Mouse (Mus musculus): ENCODE measurements at regions not wholly inside any gene's neighbourhood (a gene's known extent, or its start where the extent isn't known, plus 50 kb on each side); places are given as distances from the start of the nearest gene placed in this dataset.

DNA sequence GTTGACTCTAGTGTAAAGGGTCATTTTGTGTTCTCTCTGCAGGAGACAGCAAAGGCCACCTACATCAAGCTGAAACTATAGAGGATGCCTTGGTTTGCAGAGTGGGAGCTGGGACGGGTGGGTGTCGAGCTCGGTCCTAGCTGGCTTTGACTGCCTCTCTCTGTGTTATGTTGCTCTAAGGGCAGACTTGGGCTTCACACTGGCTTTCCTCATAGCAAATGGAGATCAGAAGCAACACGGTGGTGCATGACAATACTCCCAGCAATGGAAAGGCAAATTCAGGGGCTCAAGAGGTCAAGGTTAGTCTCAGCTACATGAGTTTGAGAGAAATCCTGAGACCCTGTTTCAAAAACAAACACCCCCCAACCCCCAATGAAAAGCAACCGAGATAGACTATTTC lies 122.1 kb downstream of the Evx1 start:
- Histone ChIP-seq H3K36me3 (replicated peaks) (no peaks in the 10 kb centered on the region), H3K4me1 (no peaks in the 10 kb centered on the region; the same call in 1 of the 2 replicates), H3K27ac (replicated peaks) (no peak overlapping the region), H3K27me3 (replicated peaks; ENCODE audit: low read depth, poor library complexity, severe bottlenecking) (no peaks in the 10 kb centered on the region), H3K9me3 (no peaks in the 10 kb centered on the region), H3K4me3 (no peak overlapping the region)
- 86% methylated on average over 5 of the region's 5 CpGs for WGBS
- DNase-seq (ENCODE audit: low spot score): no peak

DNA sequence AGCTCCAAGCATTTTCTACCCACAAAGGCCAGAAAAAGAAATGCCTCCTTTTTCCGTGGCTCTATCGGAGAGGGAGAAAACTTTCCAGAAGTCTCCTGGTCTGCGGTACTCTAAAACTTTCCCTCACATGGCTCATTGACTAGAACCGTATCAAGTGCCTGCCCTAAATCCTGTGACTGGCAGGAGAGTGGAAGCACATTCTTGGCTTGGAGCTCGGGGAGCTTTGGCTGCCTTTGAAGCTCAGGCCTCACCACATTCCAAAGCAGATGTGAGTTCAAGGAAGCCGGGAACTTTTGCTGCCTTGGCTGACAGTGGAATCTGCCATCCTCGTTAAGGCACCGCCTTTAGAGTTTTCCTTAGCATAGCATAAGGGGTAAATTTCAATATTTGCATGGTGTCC lies 125.1 kb downstream of the Evx1 start:
- Histone ChIP-seq H3K4me3 (no peak overlapping the region), H3K9me3 (no peaks in the 10 kb centered on the region), H3K4me1 (peaks cover 6% of the 10 kb centered on the region), H3K27me3 (replicated peaks; ENCODE audit: low read depth, poor library complexity, severe bottlenecking) (peaks cover 11% of the 10 kb centered on the region), H3K27ac (replicated peaks) (no peak overlapping the region), H3K36me3 (replicated peaks) (no peaks in the 10 kb centered on the region)
- DNase-seq (ENCODE audit: low spot score): peak; percentile 26
- 54% methylated on average over 8 of the region's 8 CpGs for WGBS

DNA sequence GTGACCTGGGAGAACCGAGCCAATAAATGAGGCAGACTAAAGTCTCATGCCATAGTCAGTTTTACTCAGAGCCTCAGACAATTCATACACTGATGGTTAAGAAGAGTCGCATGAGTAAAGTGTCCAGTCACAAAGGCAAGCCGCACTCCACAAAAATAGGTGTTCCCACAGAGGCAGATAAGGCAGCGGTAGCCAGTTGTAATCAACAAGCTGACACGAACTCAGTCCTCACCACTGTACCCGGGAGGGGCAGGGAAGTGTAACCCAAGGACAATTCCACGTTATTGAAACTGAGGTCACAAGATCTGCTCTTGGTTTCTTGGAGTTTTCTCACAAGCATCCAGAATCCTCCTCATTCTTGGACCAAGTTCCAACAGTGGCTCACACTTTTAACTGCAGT lies 125.9 kb downstream of the Evx1 start:
- Histone ChIP-seq H3K9me3 (no peaks in the 10 kb centered on the region), H3K36me3 (replicated peaks) (no peaks in the 10 kb centered on the region), H3K4me3 (no peak overlapping the region), H3K4me1 (peaks cover 9% of the 10 kb centered on the region), H3K27ac (replicated peaks) (no peak overlapping the region), H3K27me3 (replicated peaks; ENCODE audit: low read depth, poor library complexity, severe bottlenecking) (peaks cover 19% of the 10 kb centered on the region)
- WGBS: 86% methylated on average over 7 of the region's 7 CpGs
- no peak for DNase-seq (ENCODE audit: low spot score)

DNA sequence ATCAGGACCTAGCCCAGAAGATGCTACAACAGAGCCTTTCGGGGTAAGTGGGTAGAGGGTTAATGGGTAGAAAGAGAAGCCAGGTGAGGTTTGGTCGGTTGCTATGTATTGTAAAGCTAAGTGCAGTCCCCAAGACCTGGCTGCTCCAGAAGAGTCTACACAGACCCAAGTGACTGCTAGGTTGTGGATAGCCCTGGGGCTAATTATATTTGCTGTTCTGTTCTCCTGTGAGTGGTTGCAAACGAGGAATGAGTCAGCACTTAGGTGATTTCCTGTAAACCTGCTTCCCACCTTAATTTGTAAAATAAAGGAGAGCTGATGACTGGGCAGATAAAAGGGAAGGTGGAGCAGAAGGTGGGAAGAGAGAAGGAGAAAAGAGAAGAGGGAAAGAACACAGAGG lies 126.9 kb downstream of the Evx1 start:
- Histone ChIP-seq H3K4me3 (no peak overlapping the region), H3K27ac (replicated peaks) (no peak overlapping the region), H3K36me3 (replicated peaks) (no peaks in the 10 kb centered on the region), H3K4me1 (peaks cover 9% of the 10 kb centered on the region), H3K27me3 (replicated peaks; ENCODE audit: low read depth, poor library complexity, severe bottlenecking) (peaks cover 24% of the 10 kb centered on the region), H3K9me3 (no peaks in the 10 kb centered on the region)
- 74% methylated on average over 3 of the region's 3 CpGs for WGBS
- no peak for DNase-seq (ENCODE audit: low spot score)

DNA sequence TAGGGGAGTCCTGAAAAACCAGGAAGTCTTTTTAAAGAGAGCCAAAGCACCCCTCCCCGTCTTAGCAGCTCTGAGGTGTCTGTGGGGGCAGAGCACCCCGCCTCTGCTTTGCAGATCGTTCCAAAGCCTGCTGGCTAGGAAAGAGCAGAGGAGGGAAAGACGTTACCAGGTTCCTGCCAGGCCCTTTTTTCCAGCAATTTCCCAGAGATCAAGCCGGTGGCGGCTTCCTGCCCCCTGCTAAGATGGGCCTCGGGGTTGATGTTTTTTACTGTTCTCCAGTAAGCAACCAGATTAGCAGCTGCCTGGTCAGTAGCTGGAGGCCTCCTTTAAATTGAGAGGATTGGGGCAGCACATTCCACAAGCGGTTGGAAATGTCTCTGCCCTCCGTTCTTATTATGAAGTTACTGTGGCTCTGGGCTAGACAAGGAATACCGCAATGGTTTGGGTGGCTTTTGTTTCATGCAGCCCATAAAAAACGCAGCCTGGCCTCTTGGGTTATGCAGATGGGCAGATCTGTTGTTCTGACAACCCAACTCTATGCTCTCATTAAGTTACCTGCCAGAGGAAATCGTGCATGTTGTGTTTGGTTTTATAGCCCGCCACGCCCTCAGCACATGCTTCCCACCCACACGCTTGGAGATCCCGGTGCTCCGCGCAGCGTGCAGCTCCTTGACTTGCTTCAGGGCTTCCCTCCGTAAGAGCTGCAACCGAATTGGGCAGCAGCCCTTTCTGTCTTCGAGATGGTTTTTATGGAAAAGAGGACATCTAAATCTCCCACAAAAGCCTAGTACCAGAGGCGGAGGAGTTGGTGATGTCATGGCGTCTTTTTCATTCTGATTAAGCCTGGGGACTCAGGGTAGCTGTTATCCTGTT lies 130.1 kb downstream of the Evx1 start:
- H3K27ac ChIP-seq (replicated peaks): no peak overlapping the region
- H3K4me1 ChIP-seq: peaks cover 9% of the 10 kb centered on the region
- peaks cover 24% of the 10 kb centered on the region for H3K27me3 ChIP-seq (replicated peaks; ENCODE audit: low read depth, poor library complexity, severe bottlenecking)
- no peaks in the 10 kb centered on the region for H3K36me3 ChIP-seq (replicated peaks)
- WGBS: 35% methylated on average over 24 of the region's 24 CpGs
- DNase-seq (ENCODE audit: low spot score): no peak
- H3K4me3 ChIP-seq: peak overlapping the region; percentile 23
- H3K9me3 ChIP-seq: no peaks in the 10 kb centered on the region

DNA sequence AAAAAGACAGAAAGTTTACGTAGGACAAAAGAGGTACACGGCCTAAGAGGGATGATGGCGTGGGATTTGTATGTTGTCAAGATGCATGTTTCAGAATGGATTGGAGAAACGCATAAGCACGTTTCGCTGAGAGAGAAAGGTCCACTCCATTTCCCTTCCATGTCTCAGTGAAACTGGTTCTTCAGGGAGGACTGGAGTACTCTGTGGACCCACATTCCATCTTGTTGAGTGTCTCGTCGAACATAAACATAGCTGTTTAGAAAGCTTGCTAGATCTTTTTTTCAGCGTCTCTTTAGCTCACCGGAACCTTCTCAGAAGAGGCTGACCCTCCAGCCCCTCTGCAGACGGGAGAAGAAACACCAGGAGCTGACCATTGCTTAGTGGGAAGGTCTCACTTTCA lies 145.5 kb downstream of the Evx1 start:
- no peaks in the 10 kb centered on the region for H3K4me1 ChIP-seq
- H3K36me3 ChIP-seq (replicated peaks): no peaks in the 10 kb centered on the region
- no peaks in the 10 kb centered on the region for H3K9me3 ChIP-seq
- 88% methylated on average over 11 of the region's 11 CpGs for WGBS
- H3K27ac ChIP-seq (replicated peaks): no peak overlapping the region
- H3K4me3 ChIP-seq: no peak overlapping the region
- no peaks in the 10 kb centered on the region for H3K27me3 ChIP-seq (replicated peaks; ENCODE audit: low read depth, poor library complexity, severe bottlenecking)
- no peak for DNase-seq (ENCODE audit: low spot score)

DNA sequence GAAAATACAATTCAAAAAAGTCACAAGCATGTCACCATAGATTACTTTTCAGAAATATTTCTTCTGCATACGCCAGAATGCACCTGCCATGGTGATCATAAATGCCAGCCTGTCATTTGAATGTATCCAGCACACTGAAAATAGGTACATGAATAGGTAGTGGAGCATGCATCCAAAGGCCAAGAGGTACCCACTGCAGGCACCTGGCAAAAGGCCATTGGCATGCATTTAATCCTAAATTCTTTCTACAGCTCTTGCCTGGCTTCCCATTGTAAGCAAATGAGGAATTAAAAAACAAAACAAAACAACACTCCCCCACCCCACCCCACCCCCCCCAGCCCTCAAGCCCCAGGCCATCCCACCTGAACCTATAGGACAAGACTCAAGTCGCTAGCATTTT lies 147.9 kb downstream of the Evx1 start:
- Histone ChIP-seq H3K4me1 (no peaks in the 10 kb centered on the region), H3K27me3 (replicated peaks; ENCODE audit: low read depth, poor library complexity, severe bottlenecking) (no peaks in the 10 kb centered on the region), H3K4me3 (no peak overlapping the region), H3K27ac (replicated peaks) (no peak overlapping the region), H3K36me3 (replicated peaks) (no peaks in the 10 kb centered on the region), H3K9me3 (no peaks in the 10 kb centered on the region)
- no peak for DNase-seq (ENCODE audit: low spot score)
- WGBS: 83% methylated on average over 2 of the region's 2 CpGs

DNA sequence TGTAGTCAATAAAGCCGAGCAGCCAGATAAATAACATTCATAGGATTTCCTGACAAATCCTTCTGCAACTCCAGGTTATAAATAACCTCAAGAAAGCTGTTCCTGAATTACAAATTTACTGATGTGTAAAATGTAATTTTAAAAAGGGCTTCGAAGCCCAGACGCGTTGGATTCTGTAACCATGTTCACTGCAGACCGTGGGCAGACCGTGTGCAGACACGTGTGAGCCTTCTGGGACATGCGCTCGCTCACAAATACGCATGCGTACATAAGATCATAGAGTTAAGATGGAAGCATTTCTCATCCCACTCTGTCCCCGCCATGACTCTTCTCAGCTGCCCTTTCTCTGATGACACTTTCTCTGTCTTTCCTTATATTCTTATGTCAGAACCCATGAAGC lies 150.1 kb downstream of the Evx1 start:
- H3K9me3 ChIP-seq: no peaks in the 10 kb centered on the region
- WGBS: 94% methylated on average over 12 of the region's 12 CpGs
- no peaks in the 10 kb centered on the region for H3K36me3 ChIP-seq (replicated peaks)
- H3K4me3 ChIP-seq: no peak overlapping the region
- no peaks in the 10 kb centered on the region for H3K27me3 ChIP-seq (replicated peaks; ENCODE audit: low read depth, poor library complexity, severe bottlenecking)
- no peak for DNase-seq (ENCODE audit: low spot score)
- H3K4me1 ChIP-seq: no peaks in the 10 kb centered on the region
- H3K27ac ChIP-seq (replicated peaks): no peak overlapping the region

DNA sequence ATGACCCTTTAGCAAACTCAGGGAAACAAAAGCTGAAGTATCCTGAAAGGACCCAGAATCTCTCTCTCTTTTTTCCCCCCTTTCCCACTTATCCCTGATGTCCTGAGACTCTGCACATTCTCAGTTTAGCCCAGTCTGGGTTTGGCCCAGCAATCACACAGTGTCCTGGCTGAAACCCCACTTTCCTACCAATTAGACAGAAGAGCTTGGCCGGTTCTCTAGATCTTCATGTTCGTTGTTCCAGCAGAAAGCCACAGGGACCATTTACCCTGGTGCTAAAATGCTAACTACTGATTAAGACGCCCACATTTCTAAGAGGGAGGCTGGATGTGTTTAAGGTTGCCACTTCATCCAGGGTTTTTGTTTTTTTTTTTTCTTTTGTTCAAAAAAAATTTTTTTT lies 151.3 kb downstream of the Evx1 start:
- DNase-seq (ENCODE audit: low spot score): no peak
- Histone ChIP-seq H3K4me1 (no peaks in the 10 kb centered on the region), H3K9me3 (no peaks in the 10 kb centered on the region), H3K4me3 (no peak overlapping the region), H3K36me3 (replicated peaks) (no peaks in the 10 kb centered on the region), H3K27me3 (replicated peaks; ENCODE audit: low read depth, poor library complexity, severe bottlenecking) (no peaks in the 10 kb centered on the region), H3K27ac (replicated peaks) (no peak overlapping the region)
- 84% methylated on average over 3 of the region's 3 CpGs for WGBS

DNA sequence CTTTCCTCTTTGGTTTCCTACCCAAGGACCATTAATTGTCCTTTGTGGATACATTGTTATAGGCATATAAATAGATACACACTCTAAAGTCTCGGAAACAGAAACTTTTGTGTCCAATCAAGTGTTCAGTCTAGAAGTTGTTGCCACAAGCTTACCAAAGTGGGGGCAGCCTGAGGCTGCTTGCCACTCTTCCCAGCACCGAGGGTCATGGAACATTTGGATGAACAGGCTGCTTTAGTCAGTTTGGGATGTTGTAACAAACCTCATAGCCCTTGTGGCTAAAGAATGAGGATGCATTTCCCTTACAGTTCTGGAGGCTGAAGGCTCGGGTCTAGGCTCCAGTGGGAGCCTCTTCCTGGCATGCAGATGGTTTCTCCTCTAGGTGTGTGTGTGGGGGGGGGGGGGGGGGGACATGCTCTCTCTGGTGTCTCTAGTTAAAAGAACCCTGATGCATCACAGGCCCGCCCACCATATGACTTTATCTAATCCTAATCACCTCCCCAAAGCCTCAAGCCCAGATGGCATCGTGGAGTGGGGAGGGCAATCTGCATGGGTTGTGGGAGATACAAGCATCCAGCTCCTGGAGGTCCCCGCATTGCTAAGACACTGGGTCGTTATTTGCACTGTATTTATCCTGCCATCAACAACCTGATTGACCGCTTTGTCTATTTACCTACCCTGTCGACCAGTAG lies 152.7 kb downstream of the Evx1 start:
- no peaks in the 10 kb centered on the region for H3K9me3 ChIP-seq
- 83% methylated on average over 9 of the region's 9 CpGs for WGBS
- no peaks in the 10 kb centered on the region for H3K27me3 ChIP-seq (replicated peaks; ENCODE audit: low read depth, poor library complexity, severe bottlenecking)
- no peak overlapping the region for H3K27ac ChIP-seq (replicated peaks)
- no peaks in the 10 kb centered on the region for H3K36me3 ChIP-seq (replicated peaks)
- no peak for DNase-seq (ENCODE audit: low spot score)
- no peaks in the 10 kb centered on the region for H3K4me1 ChIP-seq
- H3K4me3 ChIP-seq: no peak overlapping the region

DNA sequence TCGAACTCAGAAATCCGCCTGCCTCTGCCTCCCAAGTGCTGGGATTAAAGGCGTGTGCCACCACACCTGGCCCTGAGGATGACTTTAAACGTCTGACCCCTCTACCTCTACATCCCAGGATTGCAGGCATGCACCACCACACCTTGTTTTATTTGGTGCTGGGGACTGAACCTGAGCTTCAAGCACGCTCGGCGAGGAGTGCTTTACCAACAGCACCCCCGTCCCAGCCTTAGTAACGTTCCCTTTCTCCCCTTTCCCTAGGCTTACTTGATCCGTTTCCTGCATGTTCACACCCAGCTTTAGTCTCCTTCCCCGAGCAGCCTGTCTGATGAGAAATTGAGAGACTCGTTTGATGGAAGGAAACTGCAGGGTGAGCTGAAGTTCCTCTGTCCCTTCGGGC lies 157.5 kb downstream of the Evx1 start:
- H3K27ac ChIP-seq (replicated peaks): no peak overlapping the region
- no peaks in the 10 kb centered on the region for H3K4me1 ChIP-seq
- DNase-seq (ENCODE audit: low spot score): no peak
- no peak overlapping the region for H3K4me3 ChIP-seq
- H3K9me3 ChIP-seq: no peaks in the 10 kb centered on the region
- no peaks in the 10 kb centered on the region for H3K36me3 ChIP-seq (replicated peaks)
- 80% methylated on average over 13 of the region's 13 CpGs for WGBS
- H3K27me3 ChIP-seq (replicated peaks; ENCODE audit: low read depth, poor library complexity, severe bottlenecking): no peaks in the 10 kb centered on the region

DNA sequence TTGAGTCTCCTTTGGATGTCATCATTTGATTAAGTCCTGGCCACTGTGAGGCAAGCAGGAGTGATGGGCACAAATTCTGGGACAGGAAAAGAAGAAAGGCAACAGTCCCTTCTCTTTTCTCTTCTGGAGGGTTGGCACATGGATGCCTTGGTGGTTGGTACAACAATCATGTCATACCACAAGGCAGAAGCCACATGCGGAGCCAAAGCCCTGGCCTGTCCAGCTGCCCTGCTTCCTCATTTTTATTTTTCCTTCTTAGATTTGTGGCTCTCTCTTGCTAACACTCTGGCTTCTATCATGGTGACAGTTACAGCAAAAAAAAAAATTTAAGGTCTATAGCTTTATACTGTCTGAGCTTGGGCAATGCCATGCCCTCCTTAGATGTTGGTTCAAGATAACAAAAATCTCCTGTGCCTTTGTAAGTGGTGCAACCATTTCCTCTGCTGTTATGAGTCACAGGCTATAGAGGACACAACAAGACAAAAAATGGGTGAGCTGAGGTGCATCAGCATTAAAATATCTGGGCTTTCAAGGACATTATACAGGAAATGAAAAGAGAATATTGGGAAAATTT lies 158.2 kb downstream of the Evx1 start:
- Histone ChIP-seq H3K36me3 (replicated peaks) (no peaks in the 10 kb centered on the region), H3K27ac (replicated peaks) (no peak overlapping the region), H3K4me3 (no peak overlapping the region), H3K27me3 (replicated peaks; ENCODE audit: low read depth, poor library complexity, severe bottlenecking) (no peaks in the 10 kb centered on the region), H3K9me3 (no peaks in the 10 kb centered on the region), H3K4me1 (no peaks in the 10 kb centered on the region)
- WGBS: 92% methylated on average over 1 of the region's 1 CpGs
- no peak for DNase-seq (ENCODE audit: low spot score)

DNA sequence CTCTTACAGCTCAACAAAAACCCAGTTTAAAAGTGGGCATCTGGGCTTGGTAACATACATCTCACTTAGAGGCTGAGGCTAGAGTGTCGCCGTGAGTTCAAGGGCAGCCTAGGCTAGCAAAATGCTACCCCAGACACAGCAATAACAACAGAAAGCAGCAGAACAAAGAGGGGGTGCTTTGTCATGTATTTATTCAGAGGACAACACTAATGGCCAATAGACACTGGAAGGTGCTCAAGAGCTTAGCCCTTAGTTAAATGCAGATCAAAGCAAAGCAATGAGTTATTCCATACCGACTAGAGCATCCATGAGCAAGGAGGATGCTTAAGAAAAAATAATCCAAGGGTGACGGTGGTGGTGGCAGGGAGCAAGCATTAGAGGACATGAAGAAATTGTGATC lies 158.7 kb downstream of the Evx1 start:
- Histone ChIP-seq H3K27me3 (replicated peaks; ENCODE audit: low read depth, poor library complexity, severe bottlenecking) (no peaks in the 10 kb centered on the region), H3K9me3 (no peaks in the 10 kb centered on the region), H3K36me3 (replicated peaks) (no peaks in the 10 kb centered on the region), H3K4me3 (no peak overlapping the region), H3K27ac (replicated peaks) (no peak overlapping the region), H3K4me1 (peaks cover 2% of the 10 kb centered on the region; the same call in 1 of the 2 replicates)
- DNase-seq (ENCODE audit: low spot score): no peak
- WGBS: 87% methylated on average over 4 of the region's 4 CpGs
